Mouse (Mus musculus) midbrain, embryonic 15.5 days (tissue): ENCODE measurements at regions not wholly inside any gene's neighbourhood (a gene's known extent, or its start where the extent isn't known, plus 50 kb on each side); places are given as distances from the start of the nearest gene placed in this dataset.

Experiments
- ATAC-seq: fragments of 200-750 bp; cut with Nextera tagmentation; replicated peaks from 2 replicates; pipeline ENCODE4 v1.8.0; 2017; ENCODE audit warnings: moderate TSS enrichment
- H3K27ac ChIP-seq: fragments of 300-500 bp; sonication (generic); 2 replicates; pipeline ENCODE4 v1.5.1; 2015; ENCODE audit warnings: mild to moderate bottlenecking, inconsistent platforms
- H3K27me3 ChIP-seq: fragments of 300-500 bp; sonication (generic); replicated peaks from 2 replicates; pipeline ENCODE4 v1.6.1; 2015; ENCODE audit warnings: inconsistent platforms
- H3K36me3 ChIP-seq: fragments of 300-500 bp; sonication (generic); replicated peaks from 2 replicates; pipeline ENCODE4 v1.6.1; 2015; ENCODE audit warnings: inconsistent platforms
- H3K4me1 ChIP-seq: fragments of 300-500 bp; sonication (generic); 2 replicates; pipeline ENCODE4 v1.6.1; 2015; ENCODE audit warnings: inconsistent platforms
- H3K4me2 ChIP-seq: fragments of 300-500 bp; sonication (generic); 2 replicates; pipeline ENCODE4 v1.6.1; 2015; ENCODE audit warnings: inconsistent platforms, mild to moderate bottlenecking, moderate library complexity
- H3K4me3 ChIP-seq: fragments of 300-500 bp; sonication (generic); 2 replicates; pipeline ENCODE4 v1.5.1; 2015; ENCODE audit warnings: mild to moderate bottlenecking, inconsistent platforms
- H3K9ac ChIP-seq: fragments of 300-500 bp; sonication (generic); 2 replicates; pipeline ENCODE4 v1.6.1; 2015; ENCODE audit warnings: mild to moderate bottlenecking, inconsistent platforms
- H3K9me3 ChIP-seq: fragments of 300-500 bp; sonication (generic); 2 replicates; pipeline ENCODE4 v1.6.1; 2016; ENCODE audit warnings: inconsistent platforms
- WGBS: fragments of 180-500 bp; shearing (Covaris S2); methylation state at CpG from one replicate; pipeline ENCODE4 v1.1.7; 2015; ENCODE audit warnings: mixed read lengths; 5-methylcytosine and 5-hydroxymethylcytosine counted together

DNA sequence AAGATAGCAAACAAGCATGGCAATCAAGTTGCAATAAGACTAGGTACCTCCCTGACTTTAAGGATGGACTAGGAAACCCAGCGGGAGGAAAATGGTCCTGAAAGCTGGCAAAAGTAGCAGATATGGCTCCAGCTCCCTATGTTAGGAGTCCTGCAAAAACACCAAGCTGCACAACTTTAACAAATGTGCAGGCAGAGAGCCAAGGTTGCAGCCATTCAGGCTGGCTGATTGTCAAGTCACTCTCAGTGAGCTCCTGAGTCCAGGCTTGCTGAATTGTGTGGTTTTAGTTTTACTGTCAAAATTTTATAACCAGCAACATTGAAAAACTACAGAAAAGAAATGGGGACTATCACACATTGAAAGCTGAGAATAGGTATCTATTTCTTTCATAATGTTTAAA is 1122.8 kb upstream of the Slc10a2 start:
- Histone ChIP-seq H3K4me2 (no peak overlapping the region), H3K27ac (no peak overlapping the region), H3K4me3 (no peak overlapping the region), H3K27me3 (no peaks in the 10 kb centered on the region), H3K9me3 (no peaks in the 10 kb centered on the region), H3K9ac (no peak overlapping the region), H3K36me3 (no peaks in the 10 kb centered on the region), H3K4me1 (no peaks in the 10 kb centered on the region)
- 79% methylated on average over 1 of the region's 1 CpGs for WGBS
- ATAC-seq: no peak

GRCm38 (mm10) chr8:6225194-6225593 is 1120.0 kb upstream of the Slc10a2 start:
- Histone ChIP-seq H3K4me3 (no peak overlapping the region), H3K36me3 (no peaks in the 10 kb centered on the region), H3K9me3 (no peaks in the 10 kb centered on the region), H3K27ac (no peak overlapping the region), H3K27me3 (no peaks in the 10 kb centered on the region), H3K4me1 (no peaks in the 10 kb centered on the region), H3K4me2 (no peak overlapping the region), H3K9ac (no peak overlapping the region)
- ATAC-seq: no peak
- WGBS: 80% methylated on average over 1 of the region's 1 CpGs

DNA sequence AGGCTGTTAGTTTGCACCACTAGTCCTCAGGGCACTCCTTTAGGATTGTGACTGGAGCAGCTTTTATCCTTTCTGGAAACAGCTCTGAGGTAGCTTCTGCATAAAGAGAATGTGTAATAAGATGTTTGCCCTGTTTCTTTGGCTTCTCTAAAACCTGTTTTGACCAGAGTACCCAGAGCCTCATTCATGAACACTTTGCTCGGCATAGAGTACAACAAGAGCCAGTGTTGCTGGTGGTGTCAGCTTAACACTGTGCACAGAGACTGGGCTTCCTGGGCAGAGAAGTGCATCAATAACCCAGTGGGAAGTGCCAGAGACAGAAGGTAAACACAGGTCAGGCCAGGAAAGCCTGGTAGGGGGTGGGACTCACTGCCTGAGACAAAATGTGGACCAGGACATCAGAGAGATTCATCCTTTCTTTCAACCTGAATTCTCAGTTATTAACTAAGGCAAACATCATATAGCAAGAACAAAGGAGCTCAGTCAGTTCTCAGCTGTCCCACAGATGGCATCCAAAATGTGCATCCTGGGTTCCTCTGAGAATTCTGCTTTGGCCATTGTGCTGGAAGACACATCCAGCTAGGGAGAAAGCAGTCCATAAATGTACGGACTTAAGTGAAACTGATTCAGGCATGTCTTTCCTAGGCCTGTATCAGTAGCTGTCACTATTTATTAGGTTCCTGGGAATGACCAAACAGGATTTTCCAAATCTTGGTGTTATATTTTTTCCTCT is 1102.6 kb upstream of the Slc10a2 start:
- 34% methylated on average over 2 of the region's 2 CpGs for WGBS
- ATAC-seq: peak; percentile 83
- H3K27ac ChIP-seq: no peak overlapping the region
- no peak overlapping the region for H3K4me3 ChIP-seq
- no peaks in the 10 kb centered on the region for H3K36me3 ChIP-seq
- no peak overlapping the region for H3K9ac ChIP-seq
- H3K9me3 ChIP-seq: no peaks in the 10 kb centered on the region
- H3K4me2 ChIP-seq: no peak overlapping the region
- H3K4me1 ChIP-seq: peaks cover 4% of the 10 kb centered on the region; the same call in 1 of the 2 replicates
- no peaks in the 10 kb centered on the region for H3K27me3 ChIP-seq

GRCm38 (mm10) chr8:6204051-6204745 is 1099.0 kb upstream of the Slc10a2 start:
- Histone ChIP-seq H3K36me3 (no peaks in the 10 kb centered on the region), H3K4me3 (no peak overlapping the region), H3K4me1 (peaks cover 4% of the 10 kb centered on the region; the same call in 1 of the 2 replicates), H3K9ac (no peak overlapping the region), H3K4me2 (no peak overlapping the region), H3K27me3 (no peaks in the 10 kb centered on the region), H3K27ac (no peak overlapping the region), H3K9me3 (no peaks in the 10 kb centered on the region)
- ATAC-seq: no peak
- 43% methylated on average over 3 of the region's 3 CpGs for WGBS

DNA sequence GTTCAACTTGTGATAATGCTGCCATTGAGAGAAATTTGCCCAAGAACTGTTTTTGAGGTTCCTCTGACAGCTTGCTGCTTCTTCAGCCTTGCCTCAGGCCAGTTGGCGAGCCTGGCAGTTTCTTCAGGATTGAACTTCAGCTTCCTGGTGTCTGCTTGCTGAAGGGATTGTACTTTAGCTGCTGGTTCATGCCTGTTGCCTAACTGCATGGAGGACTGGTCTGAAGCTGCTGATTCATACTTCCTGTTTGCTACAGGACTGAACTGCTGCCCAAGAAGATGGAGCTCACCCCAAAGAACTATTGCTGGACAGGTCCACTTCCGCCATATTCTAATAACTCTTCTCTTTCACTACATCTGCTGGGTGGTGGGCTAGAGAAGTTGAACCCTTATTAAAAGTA is 1086.3 kb upstream of the Slc10a2 start:
- Histone ChIP-seq H3K9me3 (no peaks in the 10 kb centered on the region), H3K27me3 (no peaks in the 10 kb centered on the region), H3K4me3 (no peak overlapping the region), H3K36me3 (no peaks in the 10 kb centered on the region), H3K4me2 (no peak overlapping the region), H3K9ac (no peak overlapping the region), H3K4me1 (no peaks in the 10 kb centered on the region), H3K27ac (no peak overlapping the region)
- WGBS: 87% methylated on average over 2 of the region's 2 CpGs
- ATAC-seq: no peak

DNA sequence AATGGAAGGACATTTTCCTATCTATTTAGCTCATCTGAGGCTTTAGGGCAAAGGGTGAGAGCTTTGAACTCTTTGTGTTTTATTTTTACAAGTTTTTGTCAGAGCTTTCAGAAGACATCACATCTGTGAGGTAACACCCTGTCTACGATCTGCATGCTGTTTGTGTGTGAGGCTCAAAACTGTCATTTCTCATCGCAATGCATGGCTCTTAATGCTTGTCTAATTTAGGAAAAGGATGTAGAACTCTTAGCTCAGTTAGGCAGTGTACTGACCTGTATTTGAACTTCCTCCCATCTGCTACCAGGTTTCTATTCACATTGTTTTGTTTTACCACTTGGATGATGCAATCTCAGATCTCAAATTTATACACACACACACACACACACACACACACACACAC is 1083.3 kb upstream of the Slc10a2 start:
- Histone ChIP-seq H3K36me3 (no peaks in the 10 kb centered on the region), H3K27me3 (no peaks in the 10 kb centered on the region), H3K4me3 (no peak overlapping the region), H3K4me2 (no peak overlapping the region), H3K9ac (no peak overlapping the region), H3K9me3 (no peaks in the 10 kb centered on the region), H3K4me1 (no peaks in the 10 kb centered on the region), H3K27ac (no peak overlapping the region)
- 81% methylated on average over 2 of the region's 2 CpGs for WGBS
- no peak for ATAC-seq

DNA sequence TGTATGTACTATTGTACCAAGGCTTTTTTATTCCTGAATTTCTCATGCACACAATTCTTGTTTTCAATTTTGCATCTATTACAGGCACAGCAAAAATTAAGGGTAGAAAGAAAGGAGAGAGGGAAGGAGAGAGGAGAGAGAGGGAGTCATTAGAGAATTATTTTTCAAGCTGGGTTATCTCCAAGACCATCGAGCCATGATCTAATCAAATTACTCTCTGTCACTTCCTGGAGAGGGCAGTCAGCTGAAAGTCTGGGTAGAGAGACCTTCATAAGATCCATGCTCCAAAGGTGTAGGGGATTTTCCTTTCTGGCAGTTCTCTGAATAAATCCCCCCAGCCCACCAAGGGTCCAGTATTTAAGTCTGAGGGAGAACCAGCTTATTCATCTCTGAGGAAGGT is 1081.4 kb upstream of the Slc10a2 start:
- Histone ChIP-seq H3K36me3 (no peaks in the 10 kb centered on the region), H3K4me3 (no peak overlapping the region), H3K9me3 (no peaks in the 10 kb centered on the region), H3K27me3 (no peaks in the 10 kb centered on the region), H3K4me1 (no peaks in the 10 kb centered on the region), H3K4me2 (no peak overlapping the region), H3K27ac (no peak overlapping the region), H3K9ac (no peak overlapping the region)
- WGBS: 67% methylated on average over 1 of the region's 1 CpGs
- ATAC-seq: no peak

GRCm38 (mm10) chr8:6179602-6180001 is 1074.5 kb upstream of the Slc10a2 start:
- no peaks in the 10 kb centered on the region for H3K27me3 ChIP-seq
- no peak overlapping the region for H3K9ac ChIP-seq
- no peaks in the 10 kb centered on the region for H3K36me3 ChIP-seq
- no peaks in the 10 kb centered on the region for H3K9me3 ChIP-seq
- H3K4me2 ChIP-seq: no peak overlapping the region
- no peak overlapping the region for H3K4me3 ChIP-seq
- no peak overlapping the region for H3K27ac ChIP-seq
- 86% methylated on average over 3 of the region's 3 CpGs for WGBS
- no peak for ATAC-seq
- no peaks in the 10 kb centered on the region for H3K4me1 ChIP-seq

- no peak for ATAC-seq
- no peak overlapping the region for H3K4me2 ChIP-seq
- H3K9ac ChIP-seq: no peak overlapping the region
- no peaks in the 10 kb centered on the region for H3K9me3 ChIP-seq
- H3K4me3 ChIP-seq: no peak overlapping the region
- no peaks in the 10 kb centered on the region for H3K4me1 ChIP-seq
- no peak overlapping the region for H3K27ac ChIP-seq
- H3K27me3 ChIP-seq: no peaks in the 10 kb centered on the region
- H3K36me3 ChIP-seq: no peaks in the 10 kb centered on the region
Observed at GRCm38 (mm10) chr8:6166433-6166832, 1061.3 kb upstream of the Slc10a2 start.

- H3K4me2 ChIP-seq: no peak overlapping the region
- 84% methylated on average over 3 of the region's 3 CpGs for WGBS
Observed at GRCm38 (mm10) chr8:6165230-6165629, 1060.1 kb upstream of the Slc10a2 start.

DNA sequence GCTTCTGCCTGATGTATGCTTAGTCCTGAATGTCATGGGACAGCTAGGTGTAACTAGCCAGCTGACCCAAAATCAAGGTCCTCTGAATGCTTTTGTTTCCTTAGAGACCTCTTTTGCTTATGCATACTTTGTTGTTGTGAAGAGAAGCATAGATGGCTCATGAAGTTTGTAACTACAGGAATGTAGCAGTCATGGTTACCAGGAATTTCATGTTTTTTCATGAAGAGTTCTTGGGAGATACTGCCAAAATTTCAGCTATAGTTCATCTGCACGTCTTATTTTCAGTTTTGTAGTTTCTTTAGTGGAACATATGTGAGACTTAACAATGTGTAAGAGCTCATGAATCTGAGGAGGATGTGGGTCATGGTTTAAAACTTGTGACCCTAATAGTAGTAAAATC is 1059.6 kb upstream of the Slc10a2 start:
- Histone ChIP-seq H3K4me2 (no peak overlapping the region), H3K36me3 (no peaks in the 10 kb centered on the region), H3K9me3 (no peaks in the 10 kb centered on the region), H3K9ac (no peak overlapping the region), H3K4me3 (no peak overlapping the region), H3K4me1 (no peaks in the 10 kb centered on the region), H3K27me3 (no peaks in the 10 kb centered on the region), H3K27ac (no peak overlapping the region)
- 69% methylated on average over 1 of the region's 1 CpGs for WGBS
- ATAC-seq: no peak

More at GRCm38 (mm10) chr8:6165230-6165629, 1060.1 kb upstream of the Slc10a2 start:
- Histone ChIP-seq H3K4me3 (no peak overlapping the region), H3K4me1 (no peaks in the 10 kb centered on the region), H3K36me3 (no peaks in the 10 kb centered on the region), H3K27me3 (no peaks in the 10 kb centered on the region), H3K9me3 (no peaks in the 10 kb centered on the region), H3K9ac (no peak overlapping the region), H3K27ac (no peak overlapping the region)
- no peak for ATAC-seq

- H3K4me1 ChIP-seq: no peaks in the 10 kb centered on the region
- no peaks in the 10 kb centered on the region for H3K9me3 ChIP-seq
- no peak overlapping the region for H3K27ac ChIP-seq
- no peaks in the 10 kb centered on the region for H3K36me3 ChIP-seq
- H3K4me2 ChIP-seq: no peak overlapping the region
- H3K4me3 ChIP-seq: no peak overlapping the region
- no peak for ATAC-seq
- no peak overlapping the region for H3K9ac ChIP-seq
- 68% methylated on average over 4 of the region's 4 CpGs for WGBS
- no peaks in the 10 kb centered on the region for H3K27me3 ChIP-seq
Observed at GRCm38 (mm10) chr8:6144588-6144987, 1039.4 kb upstream of the Slc10a2 start.

- no peak overlapping the region for H3K9ac ChIP-seq
- no peaks in the 10 kb centered on the region for H3K36me3 ChIP-seq
- H3K4me2 ChIP-seq: no peak overlapping the region
- no peak overlapping the region for H3K4me3 ChIP-seq
- H3K9me3 ChIP-seq: no peaks in the 10 kb centered on the region
- WGBS: 79% methylated on average over 1 of the region's 1 CpGs
- H3K27me3 ChIP-seq: no peaks in the 10 kb centered on the region
- ATAC-seq: no peak
- H3K4me1 ChIP-seq: no peaks in the 10 kb centered on the region
- H3K27ac ChIP-seq: no peak overlapping the region
Observed at GRCm38 (mm10) chr8:6140090-6140489, 1034.9 kb upstream of the Slc10a2 start.
